In the genomic region with DNA sequence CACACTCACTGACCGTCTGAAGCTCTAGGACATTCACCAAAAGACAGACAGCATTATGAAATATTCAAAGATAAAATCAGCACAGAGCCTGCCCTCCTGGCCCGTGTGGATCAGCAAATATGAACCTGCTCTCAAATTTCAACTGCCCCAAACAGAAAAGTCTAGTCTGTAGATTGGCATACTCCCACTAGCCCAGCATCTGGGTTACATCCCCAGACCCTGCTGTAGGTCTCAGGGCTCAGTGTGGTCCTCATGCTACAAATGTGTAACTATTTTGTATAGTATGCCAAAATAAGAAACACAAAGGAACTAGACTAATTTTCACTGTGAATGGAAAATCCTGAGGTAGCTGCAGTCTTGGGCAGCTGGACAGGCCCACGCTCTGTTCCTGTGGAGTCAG, we compare ENCODE assay signal across 15 mouse cellular contexts.
"Had no signal": no experiment of that assay in that cellular context is flagged by ENCODE, and none has a peak within 500 bp of the region (broad histone marks: within the 10 kb centered on the region; RNA-seq: fewer than 3 reads in every experiment).

No protein-coding gene starts in this region.

- H3K27ac ChIP-seq: neural tube, embryonic 15.5 days; stomach, embryonic 15.5 days; stomach, postnatal 0 days had no signal

- H3K27me3 ChIP-seq: neural tube, embryonic 15.5 days; stomach, embryonic 15.5 days had no signal

- H3K4me3 ChIP-seq: neural tube, embryonic 15.5 days; stomach, embryonic 15.5 days had no signal

- H3K4me1 ChIP-seq: stomach, embryonic 15.5 days had no signal

- H3K4me2 ChIP-seq: neural tube, embryonic 15.5 days; stomach, embryonic 15.5 days had no signal

- H3K36me3 ChIP-seq: neural tube, embryonic 15.5 days; stomach, embryonic 15.5 days had no signal

- DNase-seq: retina, postnatal 1 day; right cerebral cortex, adult 18-20 months; right cerebral cortex, postnatal 14 days; right cerebral cortex, postnatal 25 days; right cerebral cortex, postnatal 4 days; spleen, adult 18-20 months; thymus, adult 18-20 months; thymus, adult 2 months; thymus, postnatal 14 days; thymus, postnatal 25 days; thymus, postnatal 36 days; thymus, postnatal 4 days had no signal

- H3K9me3 ChIP-seq: neural tube, embryonic 15.5 days; stomach, embryonic 15.5 days had no signal

- H3K9ac ChIP-seq: neural tube, embryonic 15.5 days; stomach, embryonic 15.5 days had no signal
